Mouse (Mus musculus) left cerebral cortex, postnatal 36 days (tissue): Measurements from ENCODE around the gene Fbxw25. TPM values are rescaled to one million over a fixed set of nuclear protein-coding genes. Genes with fewer than 3 reads are reported as not detected.
"Not testable (repeated sequence)": the region's sequence is repeated elsewhere in the genome, so short reads cannot be mapped to it uniquely, and the experiment has no call there.

Experiments
- DNase-seq, 2 experiments: peaks; one replicate each; pipeline ENCODE4 v3.0.0; 2021 to 2022; ENCODE audit warnings: low spot score in 2 of 2, mixed read lengths in 1 of 2
- intact Hi-C: fragments of 180-260 bp; cut with DNase I; formaldehyde crosslinking; loops from one replicate; pipeline ENCODE4 v1.15.1; 2025
- total RNA-seq, 2 experiments: library from RNA; stranded (reverse); gene quantifications; 2 replicates each; pipeline ENCODE4 v1.2.3; 2021

Gene Fbxw25
- not detected for total RNA-seq

DNA sequence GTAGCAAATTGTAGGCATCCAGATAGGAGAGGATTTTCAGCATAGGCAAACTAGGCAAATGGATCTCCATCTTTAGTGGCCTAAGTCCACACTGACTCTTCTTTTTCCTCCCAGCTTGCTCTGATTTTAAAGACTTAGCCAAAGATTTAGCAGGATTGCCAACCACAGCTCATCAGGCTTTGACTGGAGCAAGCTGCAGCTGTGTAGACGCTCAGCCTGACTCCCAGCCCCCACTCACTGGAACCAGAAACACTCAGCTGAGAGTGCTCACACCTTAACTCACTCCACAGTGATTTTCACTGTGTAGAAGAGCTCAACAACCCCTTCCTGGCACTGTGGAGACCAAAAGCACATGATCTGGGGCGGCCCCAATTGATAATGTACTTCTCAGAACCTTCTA is at the start of gene Fbxw25:
Gene Fbxw25, minus strand, starts transcription at position 101 of the 400 bp plus-strand sequence.
- DNase-seq, intact Hi-C loops: not testable (repeated sequence)

DNA sequence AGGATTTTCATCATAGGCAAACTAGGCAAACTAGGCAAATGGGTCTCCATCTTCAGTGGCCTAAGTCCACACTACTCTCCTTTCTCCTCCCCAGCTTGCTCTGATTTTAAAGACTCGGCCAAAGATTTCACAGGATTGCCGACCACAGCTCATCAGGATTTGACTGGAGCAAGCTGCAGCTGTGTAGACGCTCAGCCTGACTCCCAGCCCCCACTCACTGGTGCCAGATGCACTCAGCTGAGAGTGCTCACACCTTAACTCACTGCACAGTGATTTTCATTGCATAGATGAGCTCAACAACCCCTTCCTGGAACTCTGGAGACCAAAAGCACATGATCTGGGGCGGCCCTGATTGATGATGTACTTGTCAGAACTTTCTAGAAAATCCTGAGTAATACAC is 38.1 kb upstream of the Fbxw25 start, which contains the start of gene Fbxw18:
Gene Fbxw18, minus strand, starts transcription at position 101 of the 400 bp plus-strand sequence.
- intact Hi-C loops, DNase-seq: not testable (repeated sequence)

- intact Hi-C loops: no loop called here
- DNase-seq: no peak
Observed at GRCm38 (mm10) chr9:109685299-109685698, 20.8 kb upstream of the Fbxw25 start.

DNA sequence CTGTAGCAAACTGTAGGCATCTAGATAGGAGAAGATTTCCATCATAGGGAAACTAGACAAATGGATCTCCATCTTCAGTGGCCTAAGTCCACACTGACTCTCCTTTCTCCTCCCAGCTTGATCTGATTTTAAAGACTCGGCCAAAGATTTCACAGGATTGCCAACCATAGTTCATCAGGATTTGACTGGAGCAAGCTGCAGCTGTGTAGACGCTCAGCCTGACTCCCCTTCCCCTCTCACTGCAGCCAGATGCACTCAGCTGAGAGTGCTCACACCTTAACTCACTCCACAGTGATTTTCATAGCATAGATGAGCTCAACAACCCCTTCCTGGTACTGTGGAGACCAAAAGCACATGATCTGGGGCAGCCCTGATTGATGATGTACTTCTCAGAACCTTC is 38.5 kb downstream of the Fbxw25 start, which contains the start of gene Fbxw24:
Gene Fbxw24, minus strand, starts transcription at position 101 of the 400 bp plus-strand sequence.
- intact Hi-C loops, DNase-seq: not testable (repeated sequence)

GRCm38 (mm10) chr9:109606837-109607236 is 57.6 kb downstream of the Fbxw25 start:
- intact Hi-C loops: not testable (repeated sequence)

GRCm38 (mm10) chr9:109602128-109602527 is 62.3 kb downstream of the Fbxw25 start:
- DNase-seq, intact Hi-C loops: not testable (repeated sequence)

More at GRCm38 (mm10) chr9:109606837-109607236, 57.6 kb downstream of the Fbxw25 start:
- peak; percentile 5 to 17 for DNase-seq

- no peak for DNase-seq
- intact Hi-C loops: no loop called here
Observed at GRCm38 (mm10) chr9:109597226-109597625, 67.2 kb downstream of the Fbxw25 start.

Other genes with a start within 250 kb of the Fbxw25 start
- not detected for gene Fbxw16, start 215.5 kb downstream of the Fbxw25 start, total RNA-seq
- gene Fbxw19, start 168.8 kb downstream of the Fbxw25 start, total RNA-seq: not detected
- not detected for gene Fbxw15, start 96.4 kb downstream of the Fbxw25 start, total RNA-seq
- gene Fbxw24, start 38.6 kb downstream of the Fbxw25 start, total RNA-seq: not detected
- not detected for gene Fbxw18, start 38.0 kb upstream of the Fbxw25 start, total RNA-seq
- gene Fbxw26, start 81.4 kb upstream of the Fbxw25 start, total RNA-seq: not detected
- not detected for gene Fbxw27, start 126.0 kb upstream of the Fbxw25 start, total RNA-seq
- gene Spink8, start 147.6 kb upstream of the Fbxw25 start, total RNA-seq: 1 to 10 TPM in 1 of 2 experiments, not detected in 1; 5.7 TPM
- 1 to 10 TPM; 8.0 to 9.5 TPM for gene Nme6, start 168.1 kb upstream of the Fbxw25 start, total RNA-seq
- gene Camp, start 185.0 kb upstream of the Fbxw25 start, total RNA-seq: not detected
- 1 to 10 TPM; 4.6 to 5.0 TPM for gene Cdc25a, start 210.9 kb upstream of the Fbxw25 start, total RNA-seq